Mouse (Mus musculus) megakaryocyte, embryonic 14.5 days (primary cell): Measurements from ENCODE around the gene Cd163l1.

ENCODE experiments used
- FLI1 ChIP-seq: IDR thresholded peaks from 2 replicates; pipeline ENCODE4 v1.6.1; 2012; ENCODE audit warnings: low read length, inconsistent platforms, mixed read lengths
- GATA1 ChIP-seq: IDR thresholded peaks from 3 replicates; pipeline ENCODE4 v1.6.1; 2012; ENCODE audit warnings: mixed read lengths, low read length, inconsistent platforms, borderline replicate concordance

DNA sequence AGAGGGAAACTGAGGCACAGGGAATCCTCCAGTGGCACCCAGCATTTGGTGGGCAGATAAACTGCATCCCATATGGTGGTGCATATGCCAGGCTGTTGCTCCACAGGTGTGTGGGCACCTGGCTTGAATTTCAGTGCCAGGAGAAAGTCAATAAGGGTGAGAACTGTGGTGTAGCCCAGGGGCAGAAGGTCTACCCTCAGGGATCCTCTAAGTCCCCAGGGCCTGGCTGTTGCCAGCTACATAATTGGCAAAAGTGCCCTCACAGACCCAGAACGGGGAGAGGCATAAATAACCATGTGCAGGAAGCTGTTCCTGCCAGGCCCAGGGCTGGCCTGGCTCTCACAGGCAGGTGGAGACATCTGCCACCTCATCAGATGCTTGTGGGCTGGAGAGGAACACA is 45.1 kb upstream of the Cd163l1 start, which contains the start of gene Olfr523:
- TF ChIP-seq FLI1 = no peak
- no peak for TF ChIP-seq GATA1
